Mouse (Mus musculus) cerebellum, postnatal 25 days (tissue): ENCODE measurements around the gene Secisbp2l.

Source experiments
- DNase-seq, 2 experiments: peaks; one replicate each; pipeline ENCODE4 v3.0.0; 2021; ENCODE audit warnings: mixed read lengths in 2 of 2

Secisbp2l gene

DNA sequence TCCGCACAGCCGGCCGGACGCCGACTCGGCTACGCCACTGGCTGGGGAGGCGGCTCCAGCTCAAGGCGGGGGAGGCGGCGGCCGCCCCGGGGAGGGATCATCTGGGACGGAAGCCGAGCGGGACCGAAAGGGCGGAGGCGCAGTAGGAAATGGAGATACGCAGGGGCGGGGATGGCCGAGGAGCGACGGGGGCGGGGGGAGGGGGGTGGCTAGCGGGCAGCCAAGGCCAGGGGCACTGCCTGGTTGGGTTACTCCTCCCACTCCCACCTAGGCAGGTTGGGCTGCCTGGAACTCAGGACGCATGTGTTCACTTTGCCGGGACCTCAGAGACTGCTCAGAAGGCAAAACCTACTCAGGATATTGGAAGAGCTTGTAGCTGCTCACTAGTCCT lies at the start of gene Secisbp2l:
Secisbp2l (minus strand) TSS at position 152 of the 391 bp plus-strand sequence.
- peak; percentile 98 to 99 for DNase-seq

DNA sequence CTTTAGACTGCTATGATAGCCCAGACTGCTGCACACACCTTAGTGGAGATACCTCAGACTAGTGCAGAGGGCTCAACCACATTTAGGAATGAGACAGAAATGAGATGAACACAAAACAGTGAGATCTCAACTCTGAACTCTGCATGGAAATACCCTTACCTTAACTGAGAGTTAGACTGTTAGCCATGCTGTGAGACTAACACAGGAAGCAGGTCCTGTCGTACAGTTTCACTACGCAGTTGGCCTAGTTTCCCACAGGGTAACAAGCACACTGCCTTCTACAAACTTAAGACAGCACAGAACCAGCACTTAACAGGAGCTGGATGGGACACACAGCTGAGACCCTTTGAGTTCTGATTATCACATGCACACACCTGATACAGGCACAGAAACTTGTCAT lies 47.3 kb upstream of the Secisbp2l start:
- DNase-seq = no peak

DNA sequence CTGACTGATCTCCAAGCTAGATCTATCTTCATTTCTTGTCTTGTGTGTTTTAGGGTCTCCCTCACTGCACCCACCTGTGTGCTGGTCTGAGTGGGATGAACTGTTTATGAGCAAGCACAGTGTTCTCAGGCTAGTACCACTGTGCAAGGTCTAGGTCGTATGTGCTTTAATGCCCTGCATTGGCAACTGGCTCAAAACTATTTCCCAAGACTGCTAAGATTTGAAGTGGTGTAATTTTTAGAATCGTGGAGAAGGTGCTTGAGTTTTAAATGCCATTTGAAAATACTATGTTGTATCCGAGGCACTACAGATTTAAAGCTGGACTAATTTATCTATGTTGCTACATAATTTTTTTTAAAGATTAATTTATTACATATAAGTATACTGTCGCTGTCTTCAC lies 45.2 kb upstream of the Secisbp2l start:
- no peak for DNase-seq

DNA sequence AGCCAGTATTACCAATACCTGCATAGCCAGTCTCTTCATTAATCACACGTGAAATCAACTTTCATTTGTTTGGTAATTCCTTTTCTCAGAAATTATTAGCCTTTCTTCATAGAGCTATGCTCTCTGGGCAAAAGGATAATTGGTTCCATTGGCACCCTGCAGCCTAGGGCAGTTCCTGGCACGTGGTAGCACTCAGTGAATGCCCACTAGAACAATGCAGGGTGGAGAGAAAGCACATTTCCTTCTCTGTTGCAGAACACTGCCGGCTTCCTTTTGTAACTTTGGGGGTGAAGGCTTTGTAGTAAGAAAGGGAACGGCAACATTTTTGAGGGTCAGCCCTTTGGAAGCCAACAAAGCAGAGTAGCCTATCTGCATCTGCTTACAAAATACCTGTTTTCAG lies 43.5 kb upstream of the Secisbp2l start:
- DNase-seq = no peak

DNA sequence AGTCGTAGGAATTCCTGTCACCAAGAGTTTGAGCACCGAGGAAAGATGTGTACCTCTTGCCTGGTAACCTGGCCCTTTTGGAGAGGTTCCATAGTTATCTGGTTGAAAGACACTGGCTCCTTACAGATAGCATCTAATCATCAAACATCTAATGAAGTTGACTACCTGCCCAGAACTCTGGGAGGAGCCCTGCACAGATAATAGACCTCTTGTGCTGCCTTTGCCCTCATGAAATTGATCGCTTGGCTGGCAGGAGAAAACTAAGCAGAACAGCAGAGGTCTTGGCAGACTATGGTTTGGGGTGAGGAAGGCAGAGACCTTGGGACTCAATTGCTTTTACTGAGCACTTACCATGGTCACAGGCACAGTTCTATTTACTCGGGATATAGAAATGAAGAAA lies 37.7 kb upstream of the Secisbp2l start:
- no peak for DNase-seq

DNA sequence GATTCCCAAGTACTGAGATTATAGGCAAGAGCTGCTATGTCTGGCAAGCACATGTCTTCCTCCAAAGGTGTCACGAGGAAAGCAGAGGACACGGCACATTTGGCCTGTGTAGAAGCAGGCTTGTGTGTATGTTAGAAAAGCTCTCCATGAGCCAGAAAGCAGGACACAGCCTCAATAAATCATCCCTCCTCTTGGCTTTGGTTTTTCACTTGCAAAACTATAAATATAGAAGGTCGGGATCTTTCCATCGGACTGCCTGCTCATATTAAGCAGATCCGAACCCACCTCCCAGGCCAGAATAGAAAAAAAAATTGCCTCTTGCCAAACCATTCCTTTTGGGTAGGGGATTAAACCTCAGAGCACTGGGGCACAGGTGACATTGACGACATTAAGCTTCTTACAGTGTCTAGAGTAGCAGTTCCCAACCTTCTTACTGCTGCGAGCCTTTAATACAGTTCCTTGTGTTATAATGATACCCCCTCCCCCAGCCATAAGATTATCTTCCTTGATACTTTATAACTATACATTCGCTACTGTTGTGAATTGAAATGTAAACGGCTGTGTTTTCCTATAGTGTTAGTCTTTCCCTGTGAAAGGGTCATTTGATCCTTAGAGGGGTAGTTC lies 31.4 kb upstream of the Secisbp2l start:
- no peak for DNase-seq

DNA sequence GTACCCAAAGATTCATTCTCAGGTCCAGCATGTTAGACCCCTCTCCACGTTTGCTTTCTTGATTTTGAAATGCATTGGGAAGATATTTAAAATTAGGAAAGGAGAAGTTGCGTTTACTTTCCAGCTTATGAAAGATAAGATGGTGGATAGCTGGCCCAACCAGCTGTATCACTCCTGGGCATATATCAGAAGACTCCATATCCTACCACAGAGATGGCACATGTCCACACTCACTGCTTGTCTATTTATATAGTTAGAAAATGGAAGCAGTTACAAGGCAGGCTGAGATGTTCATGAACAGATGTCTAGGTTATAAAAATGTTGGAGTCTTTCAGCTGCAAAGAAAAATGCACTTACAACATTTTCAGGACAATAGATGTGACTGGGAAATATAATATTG lies 28.7 kb upstream of the Secisbp2l start:
- no peak for DNase-seq

DNA sequence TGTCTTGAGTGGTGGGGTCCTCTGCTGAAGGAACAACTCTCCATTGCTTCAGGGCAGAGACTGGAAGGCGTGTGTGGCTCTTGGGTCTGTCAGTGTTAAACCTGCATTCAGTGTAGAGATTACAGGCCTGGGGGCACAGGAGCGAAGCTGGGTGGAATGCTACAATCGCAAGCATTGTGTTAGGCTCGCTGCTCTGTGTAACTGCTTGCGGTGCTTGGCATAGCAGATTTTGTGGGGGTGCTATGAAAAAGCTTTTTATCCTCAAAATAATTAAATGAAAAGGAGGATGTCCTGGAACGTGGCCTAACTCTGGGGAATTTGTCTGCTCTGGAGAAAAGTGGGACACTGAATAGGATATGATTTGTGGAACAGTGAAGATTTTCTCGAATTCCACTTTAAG lies 26.9 kb upstream of the Secisbp2l start:
- peak in 1 of 2 experiments; percentile 7 for DNase-seq

DNA sequence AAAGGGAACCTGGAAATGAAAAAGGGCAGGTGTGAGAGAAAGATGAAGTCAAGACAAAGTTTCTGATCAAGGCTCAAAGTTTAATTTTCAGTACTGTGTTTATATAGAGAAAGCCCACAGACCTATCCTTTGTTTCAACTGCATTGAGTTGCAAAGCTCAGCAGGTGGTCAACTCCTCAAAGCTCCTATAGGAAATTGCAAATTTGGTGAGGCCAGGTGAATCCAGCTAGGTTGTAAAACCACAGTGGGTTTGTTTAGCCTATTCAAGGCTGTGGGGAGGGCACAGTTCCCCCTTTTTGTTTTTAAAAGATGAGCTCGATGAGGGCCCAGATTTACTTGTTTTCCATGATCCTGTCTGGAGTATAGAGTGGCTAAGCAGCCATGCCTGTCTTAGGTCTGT lies 23.2 kb upstream of the Secisbp2l start:
- no peak for DNase-seq

DNA sequence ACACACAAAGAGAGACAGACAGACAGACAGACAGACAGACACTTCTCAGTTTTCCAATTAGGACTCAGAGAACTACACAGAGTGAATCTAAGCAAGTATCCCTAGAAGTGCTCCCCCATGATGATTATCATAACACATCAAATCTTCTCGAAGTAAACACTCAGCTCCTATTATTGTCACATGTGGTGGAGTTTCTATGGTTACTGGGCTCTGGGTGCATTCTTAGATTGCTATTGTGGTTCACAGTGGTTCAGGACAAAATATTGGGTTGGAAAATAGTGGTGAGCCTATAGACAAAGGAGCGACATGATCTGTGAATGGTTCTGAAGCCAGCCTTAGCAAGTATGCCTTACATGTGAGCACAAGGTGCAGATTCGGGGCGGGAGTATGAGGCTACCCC lies 19.3 kb upstream of the Secisbp2l start:
- DNase-seq = no peak

DNA sequence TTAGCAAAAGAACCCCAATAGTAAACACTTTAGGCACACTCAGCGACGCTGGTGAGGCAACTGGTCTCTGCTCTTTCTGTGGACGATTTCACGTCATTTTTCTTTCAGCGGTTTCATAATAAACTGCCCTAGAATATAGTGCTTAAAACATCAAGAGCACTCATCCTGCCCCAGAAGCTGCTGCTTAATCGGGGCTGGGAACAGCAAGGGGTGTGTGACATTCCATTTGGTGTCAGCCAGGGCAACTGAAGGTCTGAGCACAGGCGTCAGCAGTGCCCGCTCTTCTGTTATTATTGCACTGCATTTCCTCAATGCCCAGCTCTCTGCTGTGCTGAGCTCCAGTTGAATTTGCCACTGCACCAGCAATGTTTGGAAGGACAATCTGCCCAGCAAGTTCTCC lies 18.4 kb upstream of the Secisbp2l start:
- no peak for DNase-seq

DNA sequence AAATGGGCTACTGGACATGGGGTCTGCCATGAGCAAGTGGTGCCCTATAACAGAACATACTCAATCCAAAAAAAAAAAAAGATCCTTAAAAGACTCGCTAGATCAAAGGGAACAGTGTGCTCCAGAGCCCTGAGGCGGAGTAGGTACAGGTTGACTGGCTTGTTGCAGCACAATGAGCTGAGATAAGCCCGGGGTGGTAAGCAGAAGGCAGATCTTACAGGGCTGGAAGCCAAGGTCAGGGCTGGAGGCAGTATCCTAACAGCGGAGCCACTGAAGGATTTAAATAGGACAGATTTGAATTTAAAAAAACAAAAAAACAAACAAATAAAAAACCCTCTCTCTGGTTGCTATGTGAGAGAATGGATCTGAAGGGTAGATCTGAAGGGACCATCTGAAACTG lies 17.8 kb upstream of the Secisbp2l start:
- peak in 1 of 2 experiments; percentile 38 for DNase-seq

DNA sequence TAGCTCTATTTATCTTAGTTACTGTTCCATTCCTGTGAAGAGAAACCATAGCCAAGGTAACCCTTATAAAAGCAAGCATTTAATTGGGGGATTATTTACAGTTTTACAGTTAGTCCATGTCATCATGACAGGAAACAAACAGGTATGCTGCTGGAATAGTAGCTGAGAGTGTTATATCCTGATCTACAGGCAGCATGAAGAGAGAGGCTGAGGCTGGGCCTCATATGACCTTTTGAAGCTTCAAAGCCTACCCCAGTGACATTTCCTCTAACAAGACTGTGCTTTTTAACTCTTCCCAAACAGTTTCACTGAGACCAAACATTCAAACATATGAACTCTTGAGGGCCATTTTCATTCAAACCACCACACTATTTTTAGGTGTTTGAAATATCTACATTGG lies 15.2 kb upstream of the Secisbp2l start:
- no peak for DNase-seq

DNA sequence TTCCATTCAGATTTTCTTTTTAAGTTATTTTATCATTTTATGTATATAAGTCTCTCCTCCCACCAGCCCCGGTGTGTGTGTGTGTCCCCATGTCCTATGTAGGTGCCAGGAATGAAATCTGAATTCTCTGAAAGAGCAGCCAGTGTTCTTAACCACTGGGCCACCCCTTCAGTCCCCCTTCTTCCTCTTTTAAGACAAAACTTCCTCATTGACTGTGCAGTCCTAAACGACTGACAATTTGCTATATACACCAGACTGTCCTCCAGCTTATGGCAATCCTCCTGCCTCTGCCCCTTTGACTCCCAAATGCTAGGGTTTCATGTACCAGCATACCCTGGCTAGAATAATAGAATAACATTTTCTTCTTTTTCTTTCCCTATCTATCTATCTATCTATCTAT lies 12.4 kb upstream of the Secisbp2l start:
- DNase-seq = no peak

DNA sequence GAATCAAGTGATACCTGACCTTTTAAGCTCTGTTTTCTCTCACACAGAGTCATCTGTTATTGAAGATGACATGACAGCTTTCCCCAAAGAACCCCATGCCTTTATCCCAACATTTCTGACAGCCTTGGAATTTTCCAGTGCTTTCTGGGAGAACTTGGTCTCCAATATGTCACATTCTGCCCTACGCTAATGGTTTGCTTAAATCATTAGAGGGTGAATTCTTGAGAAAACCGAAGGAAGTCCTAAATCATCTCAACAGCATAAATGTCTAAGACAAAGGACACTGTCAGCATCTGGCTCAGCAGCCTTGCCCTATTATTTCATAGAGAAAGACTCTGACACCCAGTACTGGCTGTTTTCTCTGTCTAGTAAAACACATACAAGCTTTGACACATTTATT lies 11.5 kb upstream of the Secisbp2l start:
- no peak for DNase-seq

DNA sequence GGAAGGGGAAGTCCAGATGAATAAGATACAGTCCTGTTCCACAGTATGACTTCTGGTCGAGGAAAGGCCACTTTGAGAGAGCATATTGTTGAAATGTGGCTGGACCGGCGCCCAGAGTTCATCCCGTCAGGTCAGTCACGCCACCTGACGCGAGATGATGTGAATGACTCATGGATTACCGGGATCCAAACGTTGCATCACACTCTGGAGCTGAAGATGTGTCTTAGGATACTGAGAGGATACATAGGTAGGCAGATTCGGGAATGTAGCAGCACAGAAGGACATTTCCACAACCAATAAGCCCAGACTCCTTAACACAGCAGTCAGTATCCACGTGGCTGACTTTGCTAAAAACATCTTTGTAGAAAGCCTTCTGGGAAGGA lies 10.2 kb upstream of the Secisbp2l start:
- DNase-seq = peak in 1 of 2 experiments; percentile 28

DNA sequence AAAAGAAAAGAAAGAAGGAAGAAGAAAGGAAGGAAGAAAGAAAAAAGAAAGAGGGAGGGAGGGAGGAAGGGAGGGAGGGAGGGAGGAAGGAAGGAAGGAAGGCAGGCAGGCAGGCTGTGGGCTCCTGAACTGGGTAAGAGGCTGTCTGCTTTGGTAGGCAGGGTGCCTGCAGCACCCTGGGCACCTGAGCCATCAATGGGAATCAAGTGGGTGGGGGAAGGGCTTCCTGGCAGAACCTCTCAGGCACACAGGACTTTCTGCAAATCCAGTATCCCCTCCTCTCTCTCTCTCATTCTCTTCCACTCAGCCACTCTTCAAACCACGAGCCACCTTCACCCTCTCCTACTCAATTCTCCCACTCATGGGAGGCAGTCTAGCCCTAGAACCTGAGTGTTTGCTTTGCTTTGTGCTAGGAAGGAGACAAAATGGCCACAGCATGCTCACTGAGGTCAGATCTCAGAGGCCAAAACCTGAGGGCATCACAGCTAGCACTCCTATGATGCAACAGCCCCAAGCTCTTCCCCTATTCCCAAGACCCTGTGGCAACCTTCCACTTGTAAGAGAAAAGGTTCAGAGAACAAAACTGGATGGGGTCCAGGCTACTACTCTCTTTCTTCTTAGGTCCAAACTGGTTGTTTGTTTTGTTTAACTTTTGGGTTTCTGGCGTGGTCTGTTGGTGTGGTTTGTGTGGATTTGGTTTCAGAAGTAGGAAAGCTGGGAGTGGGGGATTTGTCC lies 9.6 kb upstream of the Secisbp2l start:
- no peak for DNase-seq

DNA sequence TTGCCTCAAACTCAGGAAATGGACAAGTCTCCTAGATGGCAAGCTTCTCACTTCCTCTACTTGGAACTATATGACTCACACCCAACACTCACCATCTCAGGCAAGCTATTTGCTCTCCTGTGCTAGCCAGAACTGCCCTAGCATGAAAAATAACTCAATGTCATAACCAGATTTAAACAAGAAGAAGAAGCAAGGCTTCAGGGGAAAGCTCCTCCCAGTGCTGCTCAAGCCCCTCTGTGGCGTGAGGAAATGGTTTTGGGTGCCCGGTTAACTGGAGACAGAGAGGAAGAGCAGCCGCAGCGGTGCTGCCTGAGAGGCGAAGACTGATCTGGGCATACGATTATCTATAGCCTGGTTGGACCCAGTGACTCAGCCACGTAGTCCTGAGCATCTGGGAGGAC lies 8.8 kb upstream of the Secisbp2l start:
- DNase-seq = no peak

DNA sequence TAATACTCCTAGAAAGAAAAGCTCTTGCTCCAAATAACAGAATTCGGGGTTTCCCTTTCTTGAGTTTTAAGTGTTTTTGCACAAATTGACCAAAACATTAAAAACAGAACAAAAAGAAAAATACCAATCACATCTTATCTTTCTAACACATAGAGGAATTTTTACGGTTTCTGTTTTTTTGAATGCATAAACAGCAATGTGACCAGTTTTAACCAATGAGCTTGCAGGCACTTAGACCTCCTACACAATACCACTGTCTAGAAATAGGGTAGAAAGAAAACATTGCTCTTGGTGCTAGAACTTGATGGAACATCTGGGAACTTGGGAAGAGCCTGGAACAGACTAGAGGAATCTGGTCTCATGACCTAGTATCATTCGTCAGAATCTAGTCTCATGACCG lies 7.6 kb upstream of the Secisbp2l start:
- DNase-seq = no peak

DNA sequence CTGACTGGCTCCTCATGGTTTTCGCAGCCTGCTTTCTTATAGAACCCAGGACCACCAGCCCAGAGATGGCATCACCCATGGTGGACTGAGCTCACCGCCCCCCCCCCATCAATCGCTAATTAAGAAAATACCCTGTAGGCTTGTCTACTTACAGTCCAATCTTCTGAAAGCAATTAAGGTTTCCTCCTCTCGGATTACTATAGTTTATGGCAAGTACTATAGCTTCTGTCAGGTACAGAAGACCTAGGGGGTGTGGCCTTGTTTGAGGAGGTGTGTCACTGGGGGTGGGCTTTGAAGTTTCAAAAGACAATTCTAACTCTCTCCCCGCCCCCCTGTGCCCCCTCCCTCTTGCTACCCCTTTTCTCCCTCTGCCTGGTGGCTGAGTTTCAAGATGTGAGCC lies 6.6 kb upstream of the Secisbp2l start:
- DNase-seq = no peak

DNA sequence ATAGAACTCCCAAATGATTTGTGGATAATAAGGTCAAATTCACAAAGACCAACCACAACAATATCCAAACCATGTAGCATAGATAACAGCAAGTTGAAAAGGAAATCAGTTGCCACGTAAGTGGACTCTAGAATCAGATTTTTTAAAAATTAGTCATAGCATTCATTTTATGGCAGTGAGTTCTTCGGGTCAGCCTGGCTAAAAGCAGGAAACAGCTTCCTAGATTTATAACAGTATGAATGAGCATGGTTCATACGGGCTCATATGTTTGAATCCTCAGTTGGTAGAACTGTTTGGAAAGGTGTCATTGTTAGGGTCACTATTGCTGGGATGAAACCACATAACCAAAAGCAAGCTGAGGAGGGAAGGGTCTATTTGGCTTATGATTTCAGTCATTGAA lies 6.1 kb upstream of the Secisbp2l start:
- no peak for DNase-seq

DNA sequence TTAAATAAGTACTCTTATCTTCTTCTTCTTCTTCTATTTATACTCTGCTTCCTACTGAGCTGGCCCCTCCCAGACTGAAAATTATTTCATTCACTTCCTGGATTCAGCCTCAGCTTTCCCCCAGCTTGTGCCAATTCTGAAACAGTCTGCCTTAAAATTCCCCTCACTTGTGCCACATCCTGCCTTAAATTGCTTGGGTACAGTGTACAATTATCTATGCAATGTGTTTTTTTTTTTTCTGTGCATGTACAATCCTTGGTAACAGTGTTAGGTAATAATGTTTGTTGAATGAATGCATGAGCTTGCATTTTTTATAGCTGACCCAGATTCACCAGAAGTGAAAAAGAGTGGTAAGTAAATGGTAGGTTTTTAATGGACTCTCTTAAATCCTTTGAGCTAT lies 5.7 kb upstream of the Secisbp2l start:
- no peak for DNase-seq

DNA sequence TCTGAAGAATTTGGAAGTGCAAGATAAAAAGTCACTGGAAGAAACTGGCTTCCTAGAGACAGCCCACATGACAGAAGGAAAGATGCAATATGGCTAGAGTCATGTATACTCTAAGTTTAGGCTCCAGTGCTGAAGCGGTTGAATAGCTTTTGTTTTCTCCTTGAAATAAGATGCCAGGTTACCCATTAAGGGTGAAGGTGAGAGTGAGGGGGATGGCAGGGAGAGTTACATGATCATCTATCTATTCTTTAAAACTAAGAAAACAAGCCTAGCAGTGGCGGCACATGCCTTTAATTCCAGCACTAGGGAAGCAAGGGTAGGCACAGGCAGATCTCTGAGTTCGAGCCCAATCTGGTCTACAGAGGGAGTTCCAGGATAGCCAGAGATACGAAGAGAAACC lies 2.4 kb upstream of the Secisbp2l start:
- DNase-seq = no peak

DNA sequence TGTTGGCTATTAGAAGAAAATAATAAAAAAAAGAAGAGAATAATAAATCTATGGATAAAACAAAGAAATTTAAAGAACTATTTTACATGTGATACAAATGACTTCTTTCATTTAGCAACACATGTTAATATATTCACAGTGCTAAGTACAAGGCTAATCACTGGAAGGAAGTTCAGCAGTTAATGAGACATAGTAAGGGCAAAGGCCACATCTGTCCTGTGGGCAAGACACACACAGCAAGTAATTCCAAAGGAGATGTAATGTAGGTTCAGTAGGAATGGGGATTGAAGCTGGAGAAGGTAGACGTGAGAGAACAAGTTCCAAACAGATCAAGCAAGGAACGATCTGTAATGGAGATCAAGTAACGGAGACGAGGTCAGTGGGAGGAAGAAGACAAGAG lies 1.7 kb upstream of the Secisbp2l start:
- no peak for DNase-seq

DNA sequence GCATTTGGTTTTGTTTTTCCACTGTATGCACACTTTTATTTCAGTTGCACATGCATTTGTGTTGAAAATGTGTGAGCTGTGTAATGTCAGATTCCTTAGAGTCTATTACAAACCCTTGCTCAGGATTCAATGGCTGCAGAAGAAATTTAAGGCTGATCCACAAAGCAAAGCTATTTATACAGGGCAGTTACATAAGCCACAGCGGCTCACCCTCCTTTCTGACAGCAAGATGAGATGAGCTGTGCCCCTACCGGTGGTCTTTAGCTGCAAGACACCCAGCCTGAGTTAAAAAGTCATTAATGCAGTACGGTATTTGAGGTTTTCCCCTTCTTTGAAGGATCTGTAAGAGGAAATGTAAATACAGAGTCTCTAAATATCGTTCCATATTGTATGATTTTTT lies 1.2 kb upstream of the Secisbp2l start:
- no peak for DNase-seq
